Mouse (Mus musculus): ENCODE results near the gene Ccn1. TPM values are rescaled to one million over a fixed set of nuclear protein-coding genes. Genes with fewer than 3 reads are reported as not detected.
A peak's percentile ranks its signal among the peaks of the same experiment; 100 is the strongest.

The Ccn1 gene
- polyA plus RNA-seq, 1 experiment from 2014 or later, result 78.7 TPM

GRCm38 (mm10) chr3:145602410-145603206 lies 47.2 kb downstream of the Ccn1 start:
- peaks cover 10% of the 10 kb centered on the region; the same call in 1 of the 2 replicates for H3K4me1 ChIP-seq
- no peaks in the 10 kb centered on the region for H3K9me3 ChIP-seq
- H3K27me3 ChIP-seq (ENCODE audit: insufficient read depth, poor library complexity, severe bottlenecking), result no peaks in the 10 kb centered on the region
- peak overlapping the region; percentile 32 for H3K27ac ChIP-seq
- WGBS, result 67% methylated on average over 11 of the region's 11 CpGs
- peaks cover 68% of the 10 kb centered on the region for H3K36me3 ChIP-seq
- H3K4me3 ChIP-seq, result no peak overlapping the region
- DNase-seq (ENCODE audit: low spot score), result no peak

- WGBS, result 81% methylated on average over 6 of the region's 6 CpGs
- peaks cover 62% of the 10 kb centered on the region for H3K36me3 ChIP-seq
- no peak overlapping the region for H3K27ac ChIP-seq
- no peak overlapping the region for H3K4me3 ChIP-seq
- DNase-seq (ENCODE audit: low spot score), result no peak
- H3K4me1 ChIP-seq, result peaks cover 10% of the 10 kb centered on the region; the same call in 1 of the 2 replicates
- H3K27me3 ChIP-seq (ENCODE audit: insufficient read depth, poor library complexity, severe bottlenecking), result no peaks in the 10 kb centered on the region
- H3K9me3 ChIP-seq, result no peaks in the 10 kb centered on the region
These were observed 48.4 kb downstream of the Ccn1 start for GRCm38 (mm10) chr3:145601345-145601744.

- Histone ChIP-seq H3K4me3 (no peak overlapping the region), H3K4me1 (peaks cover 10% of the 10 kb centered on the region; the same call in 1 of the 2 replicates), H3K36me3 (peaks cover 66% of the 10 kb centered on the region), H3K27ac (no peak overlapping the region), H3K27me3 (ENCODE audit: insufficient read depth, poor library complexity, severe bottlenecking) (no peaks in the 10 kb centered on the region), H3K9me3 (no peaks in the 10 kb centered on the region)
- no peak for DNase-seq (ENCODE audit: low spot score)
- 62% methylated on average over 6 of the region's 6 CpGs for WGBS
These were observed 49.0 kb downstream of the Ccn1 start for GRCm38 (mm10) chr3:145600801-145601200.

GRCm38 (mm10) chr3:145599059-145599458 lies 50.7 kb downstream of the Ccn1 start:
- no peaks in the 10 kb centered on the region for H3K9me3 ChIP-seq
- H3K27ac ChIP-seq, result no peak overlapping the region
- H3K27me3 ChIP-seq (ENCODE audit: insufficient read depth, poor library complexity, severe bottlenecking), result no peaks in the 10 kb centered on the region
- 93% methylated on average over 7 of the region's 7 CpGs for WGBS
- H3K4me3 ChIP-seq, result no peak overlapping the region
- DNase-seq (ENCODE audit: low spot score), result no peak
- H3K4me1 ChIP-seq, result peaks cover 10% of the 10 kb centered on the region; the same call in 1 of the 2 replicates
- peaks cover 64% of the 10 kb centered on the region for H3K36me3 ChIP-seq

Other genes starting within 250 kb of the Ccn1 start
- gene Znhit6, start 73.8 kb downstream of the Ccn1 start, polyA plus RNA-seq (2016; fragmentation: Nextera tagmentation; extraction: Ambion mirVana), result 30.5 and 40.9 TPM in 2 replicates
- gene Ddah1, start 108.7 kb upstream of the Ccn1 start, polyA plus RNA-seq (2016; fragmentation: Nextera tagmentation; extraction: Ambion mirVana), result 55.0 and 56.3 TPM in 2 replicates